Mouse (Mus musculus) CD8-positive naive resting alpha-beta T cell, adult 2 months (primary cell): ENCODE results near the gene Olfr149.
"Not testable (repeated sequence)": the region's sequence is repeated elsewhere in the genome, so short reads cannot be mapped to it uniquely, and the experiment has no call there.

Experiments
- DNase-seq, 2 experiments: peaks; one replicate each; pipeline ENCODE4 v3.0.0; 2022; ENCODE audit warnings: low read depth in 2 of 2, low spot score in 2 of 2

Olfr149 gene

GRCm38 (mm10) chr9:39707017-39707416, at the start of gene Olfr149:
Gene Olfr149 (minus strand): TSS chr9:39707117.
- DNase-seq = no peak

GRCm38 (mm10) chr9:39746428-39746827, 39.5 kb upstream of the Olfr149 start:
- no peak for DNase-seq

GRCm38 (mm10) chr9:39745949-39746348, 39.0 kb upstream of the Olfr149 start, which contains the start of gene Olfr967:
Gene Olfr967 (plus strand): TSS chr9:39746249.
- DNase-seq = no peak

GRCm38 (mm10) chr9:39740741-39741140, 33.8 kb upstream of the Olfr149 start:
- no peak for DNase-seq

- no peak for DNase-seq
Observed at GRCm38 (mm10) chr9:39730678-39731077, 23.8 kb upstream of the Olfr149 start, which contains the start of gene Olfr150. Gene Olfr150 (plus strand): TSS chr9:39730978.

GRCm38 (mm10) chr9:39711053-39711452, 4.1 kb upstream of the Olfr149 start, which contains the start of gene Olfr965:
Gene Olfr965 (plus strand): TSS chr9:39711353.
- DNase-seq = no peak

- DNase-seq = no peak
Observed at GRCm38 (mm10) chr9:39708958-39709357, 2.0 kb upstream of the Olfr149 start.

GRCm38 (mm10) chr9:39701123-39701522, 5.8 kb downstream of the Olfr149 start:
- not testable (repeated sequence) for DNase-seq

GRCm38 (mm10) chr9:39679280-39679679, 27.6 kb downstream of the Olfr149 start:
- DNase-seq = no peak

GRCm38 (mm10) chr9:39678557-39678956, 28.4 kb downstream of the Olfr149 start:
- DNase-seq = no peak

GRCm38 (mm10) chr9:39674820-39675219, 32.1 kb downstream of the Olfr149 start:
- DNase-seq = no peak

- no peak for DNase-seq
Observed at GRCm38 (mm10) chr9:39669723-39670122, 37.2 kb downstream of the Olfr149 start.

- DNase-seq = no peak
Observed at GRCm38 (mm10) chr9:39666905-39667304, 40.0 kb downstream of the Olfr149 start, which contains the start of gene Olfr963. Gene Olfr963 (plus strand): TSS chr9:39667205.

- DNase-seq = no peak
Observed at GRCm38 (mm10) chr9:39654756-39655396, 52.0 kb downstream of the Olfr149 start.
